Comparison of ENCODE assay signal across 10 mouse cellular contexts in the genomic region with DNA sequence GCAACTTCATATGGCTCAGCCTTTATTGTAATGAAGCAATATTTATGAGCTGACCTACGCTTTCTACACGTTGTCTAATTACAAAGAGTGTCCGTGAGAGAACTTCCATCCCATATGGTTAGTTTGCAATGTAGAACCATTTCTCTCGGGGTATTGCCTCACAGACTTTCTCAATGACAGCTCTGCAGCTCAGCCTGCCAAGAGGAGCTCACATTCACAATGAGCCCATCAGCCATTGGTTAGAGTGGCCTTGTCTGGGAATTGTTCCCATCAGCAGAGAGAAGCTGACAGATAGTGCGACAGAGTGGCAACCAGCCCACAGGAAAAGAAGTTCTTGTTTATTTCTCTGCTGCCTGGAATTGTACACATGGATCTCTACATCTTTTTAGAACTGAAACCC.
DNase-seq lines count a peak whose midpoint lies in the region; ATAC-seq and TF ChIP-seq lines count a peak whose summit lies in the region.
"Had no signal": no experiment of that assay in that cellular context is flagged by ENCODE, and none has a peak within 500 bp of the region (broad histone marks: within the 10 kb centered on the region; RNA-seq: fewer than 3 reads in every experiment).

No protein-coding gene starts in this region.

- no peak overlapping the region for H3K27ac ChIP-seq in forebrain, embryonic 14.5 days (ENCODE audit: low read depth, low read length)
- H3K27ac ChIP-seq in forebrain, embryonic 12.5 days, result no peak overlapping the region
- no peak overlapping the region for H3K27ac ChIP-seq in stomach, postnatal 0 days (replicated peaks)
- H3K27ac ChIP-seq: left cerebral cortex, adult 2 months; neural tube, embryonic 12.5 days had no signal

- DNase-seq in forebrain, embryonic 14.5 days (ENCODE audit: low spot score), result peak; percentile 88
- DNase-seq in Muller cell, postnatal 12 days (ENCODE audit: inconsistent ontology term), result peak; percentile 49
- DNase-seq in gonadal fat pad, adult 2 months (ENCODE audit: low read depth), result peak; percentile 52
- peak; percentile 27 to 47 for DNase-seq in left cerebral cortex, adult 18-20 months (ENCODE audit: low spot score in 2 of 2)
- DNase-seq in stomach, postnatal 0 days (ENCODE audit: low spot score), result no peak
- no peak for DNase-seq in spleen, postnatal 10 days (ENCODE audit: low spot score in 2 of 2)
- no peak for DNase-seq in thymus, postnatal 0 days (ENCODE audit: low spot score)

- TF ChIP-seq EP300 in stomach, postnatal 0 days (optimal IDR thresholded peaks at IDR 0.05), result no peak

- no peaks in the 10 kb centered on the region for H3K9me3 ChIP-seq in forebrain, embryonic 14.5 days (replicated peaks; ENCODE audit: control insufficient read depth, low read length)
- H3K9me3 ChIP-seq in forebrain, embryonic 12.5 days, result no peaks in the 10 kb centered on the region
- no peaks in the 10 kb centered on the region for H3K9me3 ChIP-seq in stomach, postnatal 0 days (ENCODE audit: control insufficient read depth, low read length)
- H3K9me3 ChIP-seq: neural tube, embryonic 12.5 days had no signal

- H3K4me3 ChIP-seq in forebrain, embryonic 14.5 days (ENCODE audit: low read depth, low read length), result no peak overlapping the region
- no peak overlapping the region for H3K4me3 ChIP-seq in forebrain, embryonic 12.5 days (replicated peaks)
- no peak overlapping the region for H3K4me3 ChIP-seq in stomach, postnatal 0 days (ENCODE audit: low read depth, low read length)
- H3K4me3 ChIP-seq: left cerebral cortex, adult 2 months; neural tube, embryonic 12.5 days had no signal

- H3K27me3 ChIP-seq in forebrain, embryonic 14.5 days (replicated peaks; ENCODE audit: control insufficient read depth, insufficient read depth, low read length), result no peaks in the 10 kb centered on the region
- no peaks in the 10 kb centered on the region for H3K27me3 ChIP-seq in forebrain, embryonic 12.5 days
- no peaks in the 10 kb centered on the region for H3K27me3 ChIP-seq in stomach, postnatal 0 days (ENCODE audit: control insufficient read depth, insufficient read depth, low read length)
- H3K27me3 ChIP-seq: neural tube, embryonic 12.5 days had no signal

- ATAC-seq in forebrain, embryonic 14.5 days, result peak; percentile 90
- ATAC-seq in forebrain, embryonic 12.5 days (ENCODE audit: low FRiP score), result no peak
- peak; percentile 29; the same call in 1 of the 2 replicates for ATAC-seq in stomach, postnatal 0 days (ENCODE audit: low FRiP score, low TSS enrichment)

- no peak overlapping the region for H3K9ac ChIP-seq in forebrain, embryonic 14.5 days (ENCODE audit: low read length)
- H3K9ac ChIP-seq in forebrain, embryonic 12.5 days, result no peak overlapping the region
- H3K9ac ChIP-seq in stomach, postnatal 0 days (ENCODE audit: low read length), result no peak overlapping the region
- H3K9ac ChIP-seq: neural tube, embryonic 12.5 days had no signal

- no peak for TF ChIP-seq CTCF in stomach, postnatal 0 days (IDR thresholded peaks at IDR 0.05; ENCODE audit: low read depth)

- no peak overlapping the region for H3K4me2 ChIP-seq in forebrain, embryonic 14.5 days (ENCODE audit: low read length)
- H3K4me2 ChIP-seq in forebrain, embryonic 12.5 days, result no peak overlapping the region
- no peak overlapping the region for H3K4me2 ChIP-seq in stomach, postnatal 0 days (replicated peaks; ENCODE audit: low read depth)
- H3K4me2 ChIP-seq: neural tube, embryonic 12.5 days had no signal

- no peaks in the 10 kb centered on the region for H3K36me3 ChIP-seq in forebrain, embryonic 14.5 days (ENCODE audit: control insufficient read depth, insufficient read depth, low read length)
- no peaks in the 10 kb centered on the region for H3K36me3 ChIP-seq in forebrain, embryonic 12.5 days (replicated peaks)
- no peaks in the 10 kb centered on the region for H3K36me3 ChIP-seq in stomach, postnatal 0 days (ENCODE audit: control insufficient read depth, insufficient read depth, low read length)
- H3K36me3 ChIP-seq: neural tube, embryonic 12.5 days had no signal

- no peaks in the 10 kb centered on the region for H3K4me1 ChIP-seq in forebrain, embryonic 14.5 days (ENCODE audit: control insufficient read depth, insufficient read depth, low read length)
- no peaks in the 10 kb centered on the region for H3K4me1 ChIP-seq in forebrain, embryonic 12.5 days
- no peaks in the 10 kb centered on the region; the same call in 1 of the 2 replicates for H3K4me1 ChIP-seq in stomach, postnatal 0 days (replicated peaks; ENCODE audit: control insufficient read depth, insufficient read depth)
- H3K4me1 ChIP-seq: neural tube, embryonic 12.5 days had no signal

- WGBS in forebrain, embryonic 14.5 days, result 51% methylated on average over 5 of the region's 5 CpGs
- WGBS in forebrain, embryonic 12.5 days, result 83% methylated on average over 5 of the region's 5 CpGs
- WGBS in stomach, postnatal 0 days, result 49% methylated on average over 5 of the region's 5 CpGs

Comparison
In these comparisons a context has a peak if more than half of its experiments do, and no peak if none do; other contexts are left out.
1. DNase-seq: peak in forebrain, embryonic 14.5 days (single experiment), Muller cell, postnatal 12 days (single experiment), gonadal fat pad, adult 2 months (single experiment) and left cerebral cortex, adult 18-20 months (2 of 2); none in stomach, postnatal 0 days (single experiment), spleen, postnatal 10 days (0 of 2) and thymus, postnatal 0 days (single experiment).